Mouse (Mus musculus) forebrain, embryonic 10.5 days (tissue): ENCODE measurements around the gene Dhrs3. TPM values are rescaled to one million over a fixed set of nuclear protein-coding genes. Genes with fewer than 3 reads are reported as not detected.

Experiments used
- DNase-seq: peaks from one replicate; pipeline ENCODE4 v3.0.0-alpha.2; 2017; ENCODE audit warnings: low spot score; ENCODE audit errors: extremely low spot score
- H3K27ac ChIP-seq: fragments of 300-500 bp; sonication (generic); 2 replicates; pipeline ENCODE4 v1.5.1; 2016; ENCODE audit warnings: mild to moderate bottlenecking
- H3K27me3 ChIP-seq: fragments of 300-500 bp; sonication (generic); 2 replicates; pipeline ENCODE4 v1.6.1; 2016; ENCODE audit warnings: mild to moderate bottlenecking; ENCODE audit not compliant: poor library complexity, severe bottlenecking
- H3K36me3 ChIP-seq: fragments of 300-500 bp; sonication (generic); replicated peaks from 2 replicates; pipeline ENCODE4 v1.6.1; 2016; ENCODE audit warnings: mild to moderate bottlenecking, moderate library complexity
- H3K4me1 ChIP-seq: fragments of 300-500 bp; sonication (generic); 2 replicates; pipeline ENCODE4 v1.6.1; 2016
- H3K4me3 ChIP-seq: fragments of 300-500 bp; sonication (generic); 2 replicates; pipeline ENCODE4 v1.5.1; 2016; ENCODE audit warnings: mild to moderate bottlenecking, moderate library complexity
- H3K9me3 ChIP-seq: fragments of 300-500 bp; sonication (generic); 2 replicates; pipeline ENCODE4 v1.6.1; 2016; ENCODE audit warnings: mild to moderate bottlenecking, moderate library complexity
- WGBS: fragments of 180-500 bp; shearing (Covaris S2); methylation state at CpG from one replicate; pipeline ENCODE4 v1.1.7; 2016; 5-methylcytosine and 5-hydroxymethylcytosine counted together
- polyA plus RNA-seq: library from polyadenylated mRNA; unstranded; fragments of >200 nt; fragmentation: Nextera tagmentation; extraction: Ambion mirVana; gene quantifications from 2 replicates; pipeline ENCODE4 v1.2.1, GENCODE M21; 2016

Dhrs3 gene
- polyA plus RNA-seq, 1 experiment from 2014 or later: 12.2 TPM

- no peak overlapping the region for H3K27ac ChIP-seq
- 0 out of 2 replicates have a peak, but pooled peaks cover 7% of the 10 kb centered on the region for H3K4me1 ChIP-seq
- H3K9me3 ChIP-seq: no peaks in the 10 kb centered on the region
- 73% methylated on average over 3 of the region's 3 CpGs for WGBS
- no peak overlapping the region for H3K4me3 ChIP-seq
- no peak for DNase-seq
- H3K36me3 ChIP-seq: no peaks in the 10 kb centered on the region
- H3K27me3 ChIP-seq: no peaks in the 10 kb centered on the region
Measured at GRCm38 (mm10) chr4:144903932-144904331, 11.3 kb downstream of the Dhrs3 start.

- Histone ChIP-seq H3K27ac (no peak overlapping the region), H3K27me3 (no peaks in the 10 kb centered on the region), H3K4me3 (no peak overlapping the region), H3K36me3 (no peaks in the 10 kb centered on the region), H3K9me3 (no peaks in the 10 kb centered on the region), H3K4me1 (0 out of 2 replicates have a peak, but pooled peaks cover 7% of the 10 kb centered on the region)
- WGBS: 84% methylated on average over 5 of the region's 5 CpGs
- no peak for DNase-seq
Measured at GRCm38 (mm10) chr4:144905128-144905527, 12.5 kb downstream of the Dhrs3 start.

GRCm38 (mm10) chr4:144906001-144906889 is 13.6 kb downstream of the Dhrs3 start:
- no peaks in the 10 kb centered on the region for H3K36me3 ChIP-seq
- WGBS: 86% methylated on average over 8 of the region's 8 CpGs
- no peaks in the 10 kb centered on the region for H3K27me3 ChIP-seq
- no peak overlapping the region for H3K4me3 ChIP-seq
- no peaks in the 10 kb centered on the region for H3K9me3 ChIP-seq
- H3K27ac ChIP-seq: no peak overlapping the region
- no peak for DNase-seq
- 0 out of 2 replicates have a peak, but pooled peaks cover 7% of the 10 kb centered on the region for H3K4me1 ChIP-seq

GRCm38 (mm10) chr4:144906978-144907703 is 14.5 kb downstream of the Dhrs3 start:
- WGBS: 77% methylated on average over 4 of the region's 4 CpGs

GRCm38 (mm10) chr4:144908825-144909224 is 16.2 kb downstream of the Dhrs3 start:
- no peak for DNase-seq
- Histone ChIP-seq H3K4me1 (0 out of 2 replicates have a peak, but pooled peaks cover 5% of the 10 kb centered on the region), H3K36me3 (no peaks in the 10 kb centered on the region), H3K27ac (no peak overlapping the region), H3K4me3 (no peak overlapping the region), H3K27me3 (no peaks in the 10 kb centered on the region), H3K9me3 (no peaks in the 10 kb centered on the region)

More at GRCm38 (mm10) chr4:144906978-144907703, 14.5 kb downstream of the Dhrs3 start:
- Histone ChIP-seq H3K27me3 (no peaks in the 10 kb centered on the region), H3K27ac (no peak overlapping the region), H3K4me3 (no peak overlapping the region), H3K9me3 (no peaks in the 10 kb centered on the region), H3K4me1 (0 out of 2 replicates have a peak, but pooled peaks cover 5% of the 10 kb centered on the region), H3K36me3 (no peaks in the 10 kb centered on the region)
- no peak for DNase-seq

GRCm38 (mm10) chr4:144910281-144910680 is 17.7 kb downstream of the Dhrs3 start:
- H3K9me3 ChIP-seq: no peaks in the 10 kb centered on the region
- 0 out of 2 replicates have a peak, but pooled peaks cover 5% of the 10 kb centered on the region for H3K4me1 ChIP-seq
- no peak overlapping the region for H3K4me3 ChIP-seq
- H3K36me3 ChIP-seq: no peaks in the 10 kb centered on the region
- WGBS: 86% methylated on average over 3 of the region's 3 CpGs
- no peak overlapping the region for H3K27ac ChIP-seq
- no peaks in the 10 kb centered on the region for H3K27me3 ChIP-seq
- no peak for DNase-seq

GRCm38 (mm10) chr4:144913298-144914152 is 20.9 kb downstream of the Dhrs3 start:
- no peaks in the 10 kb centered on the region for H3K4me1 ChIP-seq
- H3K36me3 ChIP-seq: no peaks in the 10 kb centered on the region
- no peak for DNase-seq
- H3K27me3 ChIP-seq: no peaks in the 10 kb centered on the region
- H3K4me3 ChIP-seq: no peak overlapping the region
- no peak overlapping the region for H3K27ac ChIP-seq
- 87% methylated on average over 6 of the region's 6 CpGs for WGBS
- no peaks in the 10 kb centered on the region for H3K9me3 ChIP-seq

GRCm38 (mm10) chr4:144916520-144916919 is 23.9 kb downstream of the Dhrs3 start:
- no peaks in the 10 kb centered on the region for H3K4me1 ChIP-seq
- H3K27ac ChIP-seq: no peak overlapping the region
- no peaks in the 10 kb centered on the region for H3K9me3 ChIP-seq
- H3K27me3 ChIP-seq: no peaks in the 10 kb centered on the region
- H3K4me3 ChIP-seq: no peak overlapping the region
- H3K36me3 ChIP-seq: 0 out of 2 replicates have a peak, but pooled peaks cover 3% of the 10 kb centered on the region
- DNase-seq: no peak
- WGBS: 91% methylated on average over 6 of the region's 6 CpGs

GRCm38 (mm10) chr4:144917101-144917500 is 24.5 kb downstream of the Dhrs3 start:
- Histone ChIP-seq H3K27ac (no peak overlapping the region), H3K4me1 (no peaks in the 10 kb centered on the region), H3K36me3 (0 out of 2 replicates have a peak, but pooled peaks cover 3% of the 10 kb centered on the region), H3K9me3 (no peaks in the 10 kb centered on the region), H3K4me3 (no peak overlapping the region), H3K27me3 (no peaks in the 10 kb centered on the region)
- no peak for DNase-seq
- 72% methylated on average over 4 of the region's 4 CpGs for WGBS

GRCm38 (mm10) chr4:144918501-144918900 is 25.9 kb downstream of the Dhrs3 start:
- Histone ChIP-seq H3K4me3 (no peak overlapping the region), H3K27ac (no peak overlapping the region), H3K27me3 (no peaks in the 10 kb centered on the region), H3K4me1 (no peaks in the 10 kb centered on the region), H3K36me3 (0 out of 2 replicates have a peak, but pooled peaks cover 3% of the 10 kb centered on the region), H3K9me3 (no peaks in the 10 kb centered on the region)
- WGBS: 93% methylated on average over 10 of the region's 10 CpGs
- no peak for DNase-seq

GRCm38 (mm10) chr4:144928693-144929436 is 36.2 kb downstream of the Dhrs3 start:
- H3K4me3 ChIP-seq: no peak overlapping the region
- 89% methylated on average over 5 of the region's 5 CpGs for WGBS
- DNase-seq: no peak
- H3K27ac ChIP-seq: no peak overlapping the region
- no peaks in the 10 kb centered on the region for H3K27me3 ChIP-seq
- H3K9me3 ChIP-seq: no peaks in the 10 kb centered on the region
- H3K4me1 ChIP-seq: peaks cover 4% of the 10 kb centered on the region; the same call in 1 of the 2 replicates
- H3K36me3 ChIP-seq: no peaks in the 10 kb centered on the region
